Mouse (Mus musculus) retina, embryonic 14.5 days (tissue): ENCODE measurements at regions not wholly inside any gene's neighbourhood (a gene's known extent, or its start where the extent isn't known, plus 50 kb on each side); places are given as distances from the start of the nearest gene placed in this dataset.
"Not testable (repeated sequence)": the region's sequence is repeated elsewhere in the genome, so short reads cannot be mapped to it uniquely, and the experiment has no call there.

Experiments
- DNase-seq: peaks from one replicate; pipeline ENCODE4 v3.0.0-alpha.2; 2015; ENCODE audit warnings: low spot score

GRCm38 (mm10) chr7:137979361-137979760 lies 418.2 kb downstream of the Tcerg1l start:
- DNase-seq: no peak

GRCm38 (mm10) chr7:138005806-138006205 lies 391.7 kb downstream of the Tcerg1l start:
- DNase-seq: no peak

- DNase-seq: no peak
Observed at GRCm38 (mm10) chr7:138006971-138007370, 390.6 kb downstream of the Tcerg1l start.

- no peak for DNase-seq
Observed at GRCm38 (mm10) chr7:138008601-138009000, 388.9 kb downstream of the Tcerg1l start.

- not testable (repeated sequence) for DNase-seq
Observed at GRCm38 (mm10) chr7:138024021-138024420, 373.5 kb downstream of the Tcerg1l start.

GRCm38 (mm10) chr7:138051696-138052095 lies 345.8 kb downstream of the Tcerg1l start:
- DNase-seq: no peak

- no peak for DNase-seq
Observed at GRCm38 (mm10) chr7:138054756-138055155, 342.8 kb downstream of the Tcerg1l start.

GRCm38 (mm10) chr7:138061116-138061515 lies 336.4 kb downstream of the Tcerg1l start:
- DNase-seq: peak; percentile 45

- no peak for DNase-seq
Observed at GRCm38 (mm10) chr7:138066921-138067320, 330.6 kb downstream of the Tcerg1l start.

- DNase-seq: no peak
Observed at GRCm38 (mm10) chr7:138075231-138075630, 322.3 kb downstream of the Tcerg1l start.

GRCm38 (mm10) chr7:138083980-138084379 lies 313.6 kb downstream of the Tcerg1l start:
- peak; percentile 94 for DNase-seq

GRCm38 (mm10) chr7:138107471-138108210 lies 289.9 kb downstream of the Tcerg1l start:
- peak; percentile 20 for DNase-seq

- peak; percentile 72 for DNase-seq
Observed at GRCm38 (mm10) chr7:138121497-138121896, 276.0 kb downstream of the Tcerg1l start.

GRCm38 (mm10) chr7:138129701-138130100 lies 267.8 kb downstream of the Tcerg1l start:
- DNase-seq: no peak

GRCm38 (mm10) chr7:138133427-138133826 lies 264.1 kb downstream of the Tcerg1l start:
- DNase-seq: no peak

- no peak for DNase-seq
Observed at GRCm38 (mm10) chr7:138137934-138138333, 259.6 kb downstream of the Tcerg1l start.

- no peak for DNase-seq
Observed at GRCm38 (mm10) chr7:138139766-138140165, 257.8 kb downstream of the Tcerg1l start.

- no peak for DNase-seq
Observed at GRCm38 (mm10) chr7:138149496-138149895, 248.0 kb downstream of the Tcerg1l start.

- DNase-seq: no peak
Observed at GRCm38 (mm10) chr7:138153455-138154167, 243.9 kb downstream of the Tcerg1l start.
